Mouse (Mus musculus) lung, adult 2 months (tissue): ENCODE measurements around the gene Dcun1d4.
A peak's percentile ranks its signal among the peaks of the same experiment; 100 is the strongest.

Source experiments
- CTCF ChIP-seq: fragments of 200-500 bp; IDR thresholded peaks from 2 replicates; pipeline ENCODE4 v1.5.1; 2011; ENCODE audit warnings: mild to moderate bottlenecking, low read length, control low read depth; ENCODE audit not compliant: insufficient read depth
- POLR2A ChIP-seq: fragments of 200-500 bp; IDR thresholded peaks from 2 replicates; pipeline ENCODE4 v1.6.1; 2011; ENCODE audit warnings: low read depth, mild to moderate bottlenecking, control low read depth, low read length, borderline replicate concordance; ENCODE audit errors: extremely low read depth

DNA sequence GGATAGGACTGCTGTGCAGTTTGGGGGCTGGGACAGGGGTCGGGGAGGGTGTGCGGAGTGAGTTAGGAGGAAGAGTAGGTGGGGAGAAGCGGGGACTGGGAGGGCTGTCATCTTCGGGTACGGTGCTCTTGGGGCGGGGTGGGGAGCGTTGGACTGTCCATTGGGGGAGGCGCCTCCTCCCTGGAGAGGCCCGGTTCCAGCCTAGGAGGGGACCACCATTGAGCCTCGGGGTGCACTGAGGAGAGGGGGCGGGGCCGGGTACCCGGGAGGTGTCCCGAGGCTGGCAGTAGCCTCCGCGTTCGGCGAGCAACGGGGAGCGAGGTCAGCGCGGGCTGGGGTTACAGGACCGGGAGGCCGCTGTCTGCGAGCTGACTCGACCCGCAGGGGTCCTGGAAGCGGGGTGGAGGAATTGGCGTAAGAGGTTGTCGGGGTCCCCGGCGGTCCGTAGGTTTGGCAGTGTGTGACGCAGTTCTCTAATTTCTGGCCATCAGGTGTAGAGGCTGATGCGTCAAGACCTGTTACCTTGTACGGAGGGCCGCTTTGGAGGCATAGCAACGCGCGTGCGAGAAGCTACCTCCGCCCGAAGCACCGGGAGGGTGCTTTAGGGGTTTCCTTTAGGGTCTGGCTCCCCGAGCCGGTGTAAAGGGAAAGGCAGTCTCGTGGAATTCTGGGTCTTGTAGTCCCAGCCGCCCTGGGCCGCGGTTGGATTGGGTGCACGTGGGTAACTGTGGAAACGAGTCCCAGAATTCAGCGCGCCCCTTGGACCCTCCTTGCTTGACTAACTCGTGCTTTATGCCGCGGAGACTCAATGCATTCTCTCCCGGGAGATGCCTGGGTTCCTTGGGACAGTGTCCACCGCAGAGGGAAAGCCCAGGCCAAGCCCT, 11.3 kb downstream of the Dcun1d4 start:
- TF ChIP-seq CTCF: no peak
- peak; percentile 55; the same call in 1 of the 2 replicates for TF ChIP-seq POLR2A
